Mouse (Mus musculus) telencephalon, adult 2 months (tissue): ENCODE results near the gene Slc31a1.

Experiments
- DNase-seq: peaks from one replicate; pipeline ENCODE4 v3.0.0-alpha.2; 2011; ENCODE audit warnings: low read depth, low spot score

The Slc31a1 gene

DNA sequence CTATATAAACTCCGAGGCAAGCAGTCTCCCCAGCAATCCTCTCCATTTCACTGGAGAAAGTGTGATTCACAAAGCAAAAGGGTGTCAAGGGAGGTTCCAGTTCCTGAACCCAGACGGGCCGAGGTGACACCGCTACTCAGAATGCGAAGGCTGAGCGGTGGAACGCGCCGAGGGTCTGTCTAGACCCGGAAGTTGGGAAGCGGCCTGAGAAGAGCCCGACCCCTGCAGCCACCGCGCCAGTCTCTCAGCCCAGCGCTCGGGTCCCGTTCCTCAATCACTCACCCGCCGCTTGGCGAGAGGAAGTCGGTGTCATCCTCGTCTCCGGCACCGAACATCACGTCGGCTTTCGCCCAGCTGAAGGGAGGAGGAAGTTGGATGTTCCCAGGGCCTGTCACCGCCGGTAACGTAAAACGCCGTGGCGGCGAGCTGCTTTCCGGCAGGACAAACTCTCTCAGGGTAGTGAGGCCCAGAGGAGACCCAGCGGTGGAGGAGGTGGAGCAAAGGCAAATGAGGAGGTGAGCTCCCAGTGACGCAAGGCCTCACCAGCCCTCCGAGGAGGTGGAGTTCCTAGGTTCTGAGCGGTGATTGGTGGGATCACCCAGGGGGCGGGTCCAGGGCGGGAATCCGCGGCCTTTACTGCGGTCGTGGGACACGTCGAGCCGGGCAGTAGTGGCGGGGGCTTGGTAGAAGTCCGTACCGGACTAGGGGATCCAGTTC lies at the start of gene Slc31a1, which contains the start of gene Fkbp15:
TSS of gene Slc31a1 (plus strand) at position 640 of the 717 bp plus-strand sequence.
TSS of gene Fkbp15 (minus strand) at position 461 of the 717 bp plus-strand sequence.
- DNase-seq, result peak; percentile 98

DNA sequence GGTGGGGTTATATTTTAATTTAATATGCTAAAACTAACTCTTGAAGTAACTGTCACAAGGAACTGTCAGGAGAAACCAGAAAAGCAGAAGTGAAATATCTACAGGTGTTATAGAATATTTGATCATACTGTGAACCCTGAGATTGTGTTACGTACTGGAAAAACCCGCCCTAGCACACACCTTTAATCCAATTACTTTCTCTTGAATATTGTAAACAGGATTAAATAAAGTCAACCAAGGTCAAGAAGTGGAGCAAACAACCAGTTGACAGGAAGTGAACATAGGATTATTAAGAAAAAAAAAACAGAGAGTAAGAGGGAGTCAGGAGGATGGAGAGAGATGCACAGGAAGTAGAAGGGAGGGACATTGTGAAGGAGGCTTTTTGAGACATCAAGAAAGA lies 47.7 kb upstream of the Slc31a1 start:
- DNase-seq, result no peak

DNA sequence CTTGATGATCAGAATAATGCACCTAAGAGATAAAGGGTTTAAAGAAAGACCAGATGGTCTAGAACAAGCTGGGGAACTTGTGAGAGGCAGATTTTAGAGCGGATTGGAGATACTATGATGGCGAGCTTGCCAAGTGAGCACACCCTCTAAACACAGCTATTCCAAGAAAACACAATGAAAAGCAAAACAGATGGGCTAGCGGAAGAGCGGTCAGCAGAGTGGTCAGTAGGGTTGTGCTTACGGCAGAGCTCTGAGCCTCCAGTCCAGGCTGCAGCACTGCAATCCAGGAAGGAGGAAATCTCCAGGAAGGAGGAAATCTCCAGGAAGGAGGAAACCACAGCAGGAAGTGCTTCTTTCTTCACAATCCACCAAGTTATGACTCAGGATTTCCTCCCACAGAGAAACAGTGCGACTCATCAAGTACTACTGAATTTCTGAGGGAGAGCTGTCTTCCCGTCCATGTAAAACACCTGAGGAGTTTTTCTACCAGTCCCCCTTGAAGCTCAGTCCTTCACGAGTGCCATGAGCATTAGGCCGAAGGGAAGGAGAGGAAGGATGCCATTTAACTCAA lies 46.8 kb upstream of the Slc31a1 start:
- no peak for DNase-seq

DNA sequence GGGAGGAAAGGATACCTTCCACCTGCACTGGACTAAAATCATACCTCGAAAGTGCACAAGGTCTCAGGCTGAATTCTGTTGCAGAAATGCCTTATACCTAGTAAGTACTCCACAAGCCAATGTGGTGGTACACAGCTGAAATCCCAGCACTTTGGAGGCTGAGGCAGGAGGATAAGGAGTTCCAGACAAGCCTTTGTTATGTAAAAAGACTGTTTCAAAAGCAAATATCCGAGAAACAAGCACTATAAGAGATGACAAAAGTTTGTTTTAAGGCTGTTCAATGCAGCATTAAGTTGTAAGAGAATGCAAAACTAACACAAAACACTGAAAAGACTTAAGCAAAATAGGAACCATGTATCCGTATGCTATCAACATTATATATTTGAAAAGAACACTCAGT lies 46.0 kb upstream of the Slc31a1 start:
- no peak for DNase-seq

DNA sequence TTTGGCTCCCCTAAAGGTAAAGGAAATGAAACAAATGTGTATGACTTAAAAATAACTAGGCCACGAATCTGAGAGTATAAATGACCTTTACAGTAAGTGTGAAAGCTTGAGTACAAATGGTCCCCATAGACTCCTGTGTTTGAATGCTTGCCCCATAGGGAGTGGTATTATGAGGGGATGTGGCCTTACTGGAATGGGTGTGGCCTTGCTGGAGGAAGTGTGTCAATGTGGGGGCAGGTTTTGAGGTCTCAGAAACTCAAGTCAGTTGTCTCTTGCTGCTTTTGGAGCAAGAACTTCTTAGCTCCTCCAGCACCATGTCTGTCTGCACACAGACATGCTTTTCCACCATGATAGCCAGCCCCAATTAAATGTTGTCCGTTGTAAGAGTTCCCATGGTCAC lies 44.1 kb upstream of the Slc31a1 start:
- DNase-seq, result no peak

DNA sequence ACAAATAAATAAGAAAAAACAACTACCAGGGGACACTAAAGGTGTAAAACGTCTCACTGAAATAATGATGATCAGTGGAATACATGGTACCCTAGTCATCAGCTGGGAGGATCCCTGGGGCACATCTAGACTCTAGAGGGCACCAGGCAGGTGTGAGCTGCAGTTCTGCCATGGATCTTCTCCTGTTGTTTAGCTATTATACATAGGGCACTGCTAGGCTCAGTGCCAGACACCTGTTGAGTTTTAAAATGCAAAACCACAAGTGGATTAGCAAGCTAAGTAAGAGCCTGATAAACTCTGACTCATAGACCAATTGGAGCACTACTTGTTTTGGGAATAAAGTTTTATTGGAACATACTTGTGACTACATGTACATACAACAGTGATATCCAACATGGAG lies 42.2 kb upstream of the Slc31a1 start:
- DNase-seq, result no peak

DNA sequence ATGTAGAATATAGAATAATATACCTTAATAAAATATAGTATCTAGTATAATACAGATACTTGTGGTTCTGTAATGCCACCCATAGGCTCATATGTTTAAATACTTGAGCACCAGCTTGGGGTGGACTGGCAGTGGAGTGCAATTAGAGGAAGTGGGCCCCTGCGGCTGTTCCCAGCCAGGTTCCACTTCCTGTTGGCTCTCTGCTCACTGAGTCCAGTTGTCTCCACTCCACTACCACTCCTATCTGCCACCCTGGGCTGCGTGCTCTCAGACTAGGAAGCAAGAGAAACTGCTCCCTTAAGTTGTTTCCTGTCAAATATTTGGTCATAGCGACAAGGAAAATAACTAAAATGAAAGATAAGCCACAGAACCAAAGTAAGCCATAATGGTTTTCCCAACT lies 37.8 kb upstream of the Slc31a1 start:
- no peak for DNase-seq

DNA sequence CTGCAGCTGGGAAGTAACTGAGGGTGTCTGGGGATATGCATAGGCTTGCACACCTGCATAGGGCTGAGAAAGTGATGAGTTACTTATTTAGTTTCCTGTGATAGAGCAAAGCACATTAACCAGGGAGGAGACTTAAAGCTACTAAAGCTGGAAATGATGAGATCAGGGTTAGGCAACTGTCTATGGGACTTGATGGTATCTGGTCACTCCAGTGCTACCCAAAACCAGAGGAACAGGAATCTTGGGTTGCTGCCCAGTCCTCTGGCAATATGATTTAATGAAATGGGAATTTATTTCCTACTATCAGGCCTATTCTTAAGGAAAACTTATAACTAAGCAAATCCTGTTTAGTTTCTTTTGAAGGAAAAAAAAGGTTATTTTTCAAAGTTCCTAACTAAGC lies 34.4 kb upstream of the Slc31a1 start:
- DNase-seq, result no peak

DNA sequence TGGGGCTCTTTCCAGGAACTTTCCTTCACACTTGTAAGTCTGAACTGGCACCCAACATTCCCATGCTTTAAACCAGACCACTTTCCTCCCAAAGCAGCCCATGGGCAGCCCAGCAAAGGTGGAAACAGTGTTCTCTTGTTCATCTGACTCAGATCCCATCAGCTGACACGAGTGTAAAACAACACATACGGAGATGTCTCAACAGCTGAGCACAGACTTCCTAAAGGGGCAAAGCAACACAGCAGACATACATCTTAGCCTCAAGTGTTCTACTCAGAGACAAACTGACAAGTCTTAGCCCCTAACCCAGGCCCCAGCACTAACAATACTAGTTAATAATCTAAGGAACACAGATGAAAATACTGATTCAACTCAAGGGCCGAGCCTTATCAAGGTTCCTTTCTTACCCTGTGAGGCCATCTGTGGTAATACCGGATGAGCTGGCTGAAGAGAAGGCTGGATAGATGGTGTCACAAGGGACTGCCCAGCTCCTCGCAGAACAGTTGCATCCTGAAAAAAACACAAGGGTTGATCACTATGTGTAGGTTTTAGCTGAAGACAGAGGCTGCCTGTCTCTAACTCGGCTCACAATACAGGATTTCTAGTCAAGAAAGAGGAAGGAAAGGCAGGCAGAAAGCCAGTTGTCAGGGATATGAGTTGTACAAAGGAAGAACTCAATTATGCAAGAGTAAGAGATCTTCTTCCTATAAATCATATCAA lies 31.4 kb upstream of the Slc31a1 start:
- no peak for DNase-seq

DNA sequence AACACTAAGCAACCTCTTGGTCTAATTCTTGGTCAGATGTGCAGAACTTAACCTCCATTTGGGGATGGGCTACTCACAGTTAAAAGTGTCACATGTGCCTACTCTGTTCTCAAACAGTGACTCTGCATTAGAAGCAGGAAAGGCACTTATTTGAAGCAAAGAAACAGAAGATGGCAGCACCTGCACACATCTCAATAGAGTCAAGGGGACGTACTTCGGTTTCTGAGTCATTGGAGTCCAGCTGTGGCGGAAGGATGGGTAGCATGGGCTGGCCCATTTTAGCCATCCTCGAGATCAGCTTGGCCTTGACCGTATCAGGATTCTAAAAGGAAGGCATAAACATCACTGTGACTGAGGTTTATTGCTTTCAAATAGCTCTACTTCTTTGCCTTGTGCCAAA lies 28.6 kb upstream of the Slc31a1 start:
- DNase-seq, result no peak

DNA sequence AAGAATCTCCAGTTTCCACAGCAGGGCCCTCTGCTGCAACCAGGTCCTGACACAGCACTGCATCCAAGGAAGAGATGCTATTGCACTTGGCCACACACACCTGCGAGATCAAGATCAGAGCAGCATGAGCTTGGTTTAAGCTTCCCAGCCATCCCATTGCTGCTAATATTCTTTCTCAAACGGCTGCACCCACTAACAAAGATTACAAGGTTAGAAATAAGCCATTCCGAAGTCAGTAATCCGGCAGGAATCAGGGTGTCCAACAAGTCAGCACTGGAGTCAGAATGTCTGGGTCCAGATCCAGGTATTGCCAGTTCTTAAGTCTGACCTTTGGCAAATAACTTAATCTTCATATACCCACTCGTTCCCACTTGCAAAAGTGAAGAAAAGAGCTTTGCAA lies 22.0 kb upstream of the Slc31a1 start:
- DNase-seq, result no peak

DNA sequence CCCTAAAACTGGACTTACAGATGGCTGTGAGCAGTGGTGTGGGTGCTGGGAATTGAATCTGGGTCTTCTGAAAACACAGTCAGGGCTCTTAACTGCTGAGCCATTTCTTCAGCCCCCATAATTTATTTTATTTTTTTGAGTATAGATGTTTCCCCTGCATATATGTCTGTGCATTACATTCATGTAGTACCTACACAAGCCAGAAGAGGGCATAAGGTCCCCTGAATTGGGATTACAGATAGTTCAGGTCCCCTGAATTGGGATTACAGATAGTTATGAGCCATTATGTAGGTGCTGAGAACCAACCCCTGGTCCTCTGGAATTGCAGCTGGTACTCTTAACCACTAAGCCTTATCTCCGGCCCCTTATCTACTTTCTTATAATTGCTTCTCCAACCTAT lies 16.5 kb upstream of the Slc31a1 start:
- DNase-seq, result no peak

DNA sequence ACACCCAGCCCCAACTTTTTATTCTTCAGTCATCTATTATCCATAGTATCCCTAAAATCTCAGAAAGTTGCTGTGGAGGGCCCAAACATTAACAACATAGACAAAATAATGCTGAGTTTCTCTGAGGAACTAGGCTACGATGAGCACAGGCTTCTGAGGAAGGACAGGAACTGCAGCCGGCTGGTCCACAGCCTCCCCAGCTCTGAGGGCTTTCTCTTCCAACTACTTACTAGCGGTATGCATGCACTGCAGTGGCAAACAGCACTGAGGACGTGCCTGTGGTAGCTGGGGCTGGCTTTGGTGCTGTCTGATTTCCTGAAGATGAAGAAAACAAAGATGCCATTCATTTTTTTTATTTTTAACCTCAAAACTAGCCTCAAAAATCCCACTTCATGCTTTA lies 14.7 kb upstream of the Slc31a1 start:
- no peak for DNase-seq

DNA sequence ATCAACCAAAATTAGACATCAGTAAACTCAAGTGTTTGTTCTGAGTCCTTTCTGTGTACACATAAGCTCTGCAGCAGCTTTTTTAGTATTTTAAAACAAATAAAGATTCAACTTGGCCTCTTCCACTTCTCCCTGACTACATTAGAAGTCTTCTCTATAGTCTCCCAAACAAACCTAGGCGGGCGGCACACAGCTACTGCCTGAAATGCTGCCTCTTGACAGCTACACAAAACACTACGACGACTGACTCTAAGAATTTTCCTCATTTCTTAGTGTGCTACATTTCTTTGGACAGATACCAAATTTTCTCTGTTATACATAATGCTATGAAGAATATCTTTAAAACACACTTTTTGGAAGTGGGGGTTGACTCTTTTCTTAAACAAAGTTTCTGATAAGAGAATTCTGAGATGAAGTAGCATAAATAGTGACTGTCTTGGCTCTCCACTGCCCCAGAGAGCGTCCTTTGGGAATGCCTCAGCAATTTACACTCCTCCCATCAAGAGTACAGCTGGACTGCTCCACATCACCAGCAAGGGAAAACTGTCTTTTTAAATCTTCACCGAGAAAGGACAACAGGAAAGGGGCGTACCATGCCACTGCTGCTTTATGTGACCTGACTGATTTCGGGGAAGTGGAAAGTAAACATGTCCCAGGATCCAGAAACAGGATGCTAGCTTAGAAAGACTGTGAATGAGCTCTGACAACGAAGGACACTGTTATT lies 12.8 kb upstream of the Slc31a1 start:
- no peak for DNase-seq

DNA sequence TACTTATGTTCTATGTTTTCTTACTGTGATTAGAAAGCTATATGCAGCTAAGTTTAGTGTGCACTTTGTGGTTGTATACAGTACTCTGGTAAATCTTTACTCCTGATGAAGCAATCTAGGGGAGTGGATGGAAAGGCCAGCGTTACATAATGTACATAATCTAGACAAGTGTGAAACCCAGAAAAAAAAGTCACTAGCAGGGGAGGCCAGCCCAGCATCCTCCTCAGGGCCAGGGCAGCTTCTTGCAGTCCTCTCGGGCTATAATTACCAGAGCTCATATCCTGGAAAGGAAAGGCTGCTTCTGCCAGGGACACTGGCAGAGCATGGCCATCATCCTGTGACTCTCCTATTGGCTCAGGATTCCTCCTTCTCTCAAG lies 12.2 kb upstream of the Slc31a1 start:
- no peak for DNase-seq

DNA sequence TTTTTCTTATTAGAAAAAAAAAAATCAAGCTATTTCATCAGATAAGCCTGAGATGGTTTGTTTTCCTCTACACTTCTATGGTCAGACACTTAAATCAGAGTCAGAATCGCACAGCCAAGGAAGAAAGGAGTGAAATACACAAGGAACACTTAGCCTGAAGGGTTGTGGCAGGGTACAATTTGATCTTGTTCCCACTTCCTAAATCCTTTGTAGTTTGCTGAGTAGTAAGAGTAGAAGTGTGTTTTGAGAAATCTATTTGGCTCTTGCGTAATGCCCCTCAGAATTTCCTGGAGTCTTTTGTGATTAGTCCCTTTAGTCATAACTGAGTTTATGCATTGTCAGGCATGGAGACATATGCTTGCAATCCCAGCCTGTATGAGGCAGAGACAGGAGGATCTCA lies 11.2 kb upstream of the Slc31a1 start:
- DNase-seq, result no peak

DNA sequence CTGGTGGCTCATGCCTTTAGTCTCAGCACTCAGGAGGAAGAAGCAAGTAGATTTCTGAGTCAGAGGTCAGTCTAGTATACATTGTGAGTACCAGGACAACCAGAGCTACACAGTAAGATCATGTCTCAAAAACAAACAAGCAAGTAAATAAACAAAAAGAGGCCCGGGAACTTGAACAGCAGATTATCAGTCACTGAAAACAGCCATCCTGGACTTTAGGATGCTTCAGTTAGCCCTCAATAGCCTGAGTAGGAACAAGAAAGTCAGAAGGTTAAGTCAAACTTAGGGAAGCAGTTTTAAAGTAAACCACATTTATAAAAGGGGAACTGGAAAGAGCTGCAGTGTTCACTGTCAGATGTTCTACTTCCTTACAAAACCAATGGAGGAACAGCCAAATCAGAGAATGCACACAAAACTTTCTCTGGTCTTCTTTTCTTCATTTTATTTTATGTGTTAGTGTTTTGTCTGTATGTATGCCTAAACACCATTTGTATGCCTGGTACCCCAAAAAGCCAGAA lies 2.8 kb upstream of the Slc31a1 start:
- DNase-seq, result no peak

DNA sequence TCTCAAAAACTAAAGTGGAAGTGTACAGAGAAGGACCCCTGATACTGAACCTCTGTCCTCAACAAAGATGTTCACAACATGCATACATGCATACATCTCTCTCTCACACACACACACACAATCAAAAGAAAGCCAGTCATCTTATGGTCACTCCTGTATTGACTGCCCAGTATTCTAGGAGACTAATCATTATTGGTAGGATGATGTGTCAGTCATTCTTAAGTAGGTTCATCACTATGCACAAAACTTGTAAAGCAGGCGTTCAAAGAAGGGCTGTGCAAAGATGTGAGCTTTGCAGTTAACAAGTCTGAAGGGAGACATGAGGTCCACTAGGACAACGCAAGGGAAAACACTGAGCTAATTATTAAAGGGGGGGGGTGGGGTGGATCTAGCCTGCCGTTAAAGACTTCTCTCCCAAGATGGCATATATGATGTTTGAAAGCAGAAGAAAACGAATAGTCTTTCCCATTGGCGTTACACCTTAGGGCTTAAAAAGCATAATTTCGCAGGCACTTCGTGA lies 1.2 kb upstream of the Slc31a1 start:
- DNase-seq, result no peak

DNA sequence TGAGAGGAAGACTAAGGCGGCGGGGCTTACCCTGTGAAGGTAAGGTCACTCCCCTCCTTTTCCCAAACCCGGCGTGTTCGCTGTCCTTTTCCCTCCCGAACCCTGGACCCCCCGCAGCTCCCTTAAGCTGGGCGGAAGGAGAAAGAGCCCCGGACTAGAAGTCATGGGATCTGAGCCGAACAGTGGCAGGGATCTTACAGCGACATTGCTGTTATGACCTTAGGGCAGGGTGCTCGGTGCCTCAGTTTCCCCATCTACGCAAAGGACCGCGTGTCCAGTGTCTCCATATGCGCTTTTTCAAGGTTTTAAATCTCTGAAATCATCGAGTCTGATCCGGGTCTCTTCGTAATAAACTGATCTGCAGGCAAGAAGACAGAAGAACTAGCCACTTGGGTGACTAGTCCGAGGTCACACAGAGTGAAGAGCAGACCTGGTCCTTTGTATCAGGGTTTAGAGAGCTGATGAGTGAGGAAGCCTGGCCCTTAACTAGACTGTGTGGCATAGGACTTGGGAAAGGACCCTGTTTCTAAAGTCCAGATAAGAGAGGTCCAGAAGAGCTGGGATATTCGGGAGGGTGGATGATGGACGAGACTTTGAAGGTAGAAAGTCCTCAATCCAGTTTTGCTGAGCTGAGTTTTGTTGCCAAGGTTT lies 403 bp downstream of the Slc31a1 start:
- DNase-seq, result no peak

DNA sequence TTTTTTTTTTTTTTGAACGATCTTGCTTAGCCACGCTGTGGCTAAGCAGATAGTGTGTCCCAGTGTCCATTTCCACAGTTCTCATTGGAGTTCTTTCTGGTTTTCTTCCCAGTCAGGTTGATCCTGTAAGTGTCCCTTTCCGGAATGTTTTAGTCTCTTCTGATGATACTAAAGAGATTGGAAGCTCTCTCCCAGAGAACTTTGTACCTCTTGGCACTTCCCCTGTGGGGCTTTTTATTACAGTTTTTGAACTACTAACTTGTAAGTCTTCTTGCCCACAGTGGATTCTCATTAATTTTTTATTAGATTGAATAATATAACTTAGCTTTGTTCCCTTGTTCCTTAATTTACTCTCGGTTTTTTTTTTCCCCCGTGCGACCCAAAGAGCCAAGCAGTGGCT lies 1.0 kb downstream of the Slc31a1 start:
- DNase-seq, result no peak

DNA sequence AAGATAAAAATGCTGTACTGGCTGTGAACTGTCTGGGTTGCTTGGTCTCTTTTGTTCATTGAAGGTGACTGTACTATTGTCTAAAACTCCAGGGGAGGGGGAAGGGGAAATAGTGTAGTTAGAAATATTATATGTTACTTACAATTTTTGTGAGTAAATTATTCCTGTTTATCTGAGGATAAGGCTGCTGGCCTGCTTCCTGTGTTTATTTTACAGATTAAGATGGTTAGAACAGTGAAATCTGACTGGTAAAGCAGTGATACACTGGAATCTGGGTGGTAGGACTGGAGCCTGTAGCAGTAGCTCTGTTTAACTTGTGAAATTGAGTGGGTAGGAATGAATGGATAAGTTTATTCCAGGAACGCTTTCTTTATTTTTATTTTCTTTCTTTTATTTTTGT lies 1.5 kb downstream of the Slc31a1 start:
- DNase-seq, result no peak
